Mouse (Mus musculus) cerebellum, postnatal 14 days (tissue): Measurements from ENCODE around the gene Ufc1.
"Not testable (repeated sequence)": the region's sequence is repeated elsewhere in the genome, so short reads cannot be mapped to it uniquely, and the experiment has no call there.

Experiments
- DNase-seq, 2 experiments: peaks; one replicate each; pipeline ENCODE4 v3.0.0; 2021; ENCODE audit warnings: mixed read lengths in 2 of 2

Gene Ufc1

DNA sequence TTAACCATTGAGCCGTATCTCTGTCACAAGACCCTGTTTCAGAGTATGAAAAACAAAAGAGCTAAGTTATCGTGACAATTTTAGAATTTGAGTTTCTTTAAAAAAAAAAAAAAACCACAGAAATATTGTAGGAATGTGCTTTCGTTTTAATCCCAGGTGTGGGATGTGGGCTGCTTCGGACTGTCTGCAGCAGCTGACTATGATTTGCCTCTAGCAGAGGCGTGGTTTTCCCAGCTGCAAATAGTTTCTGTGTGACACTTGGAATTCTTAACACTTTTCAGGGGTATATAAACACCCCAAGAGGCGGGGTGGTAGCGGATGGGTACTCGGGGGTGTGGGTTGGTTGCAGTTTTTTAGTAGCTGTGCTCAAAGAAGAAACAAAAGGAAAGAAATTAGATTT is 49.5 kb downstream of the Ufc1 start:
- no peak for DNase-seq

DNA sequence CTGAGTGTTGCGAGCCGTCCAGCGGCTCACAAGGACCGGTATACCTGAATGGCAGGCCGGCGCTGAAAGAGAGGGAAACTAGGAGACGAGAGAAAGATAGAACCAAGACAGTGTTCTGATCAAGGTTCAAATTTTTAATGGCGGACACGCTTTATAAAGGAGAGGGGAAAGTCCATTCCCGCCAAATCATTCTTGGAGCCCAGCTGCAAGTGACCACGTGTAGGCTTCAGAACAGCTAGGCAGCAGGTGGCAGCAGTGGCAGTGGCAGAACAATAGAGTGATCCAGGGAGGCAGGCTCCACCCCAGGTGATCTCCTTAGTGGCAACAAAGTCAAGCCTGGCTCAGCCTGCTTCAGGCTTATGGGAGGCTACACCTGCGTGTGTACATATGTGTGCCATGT is 52.9 kb downstream of the Ufc1 start:
- DNase-seq = not testable (repeated sequence)

DNA sequence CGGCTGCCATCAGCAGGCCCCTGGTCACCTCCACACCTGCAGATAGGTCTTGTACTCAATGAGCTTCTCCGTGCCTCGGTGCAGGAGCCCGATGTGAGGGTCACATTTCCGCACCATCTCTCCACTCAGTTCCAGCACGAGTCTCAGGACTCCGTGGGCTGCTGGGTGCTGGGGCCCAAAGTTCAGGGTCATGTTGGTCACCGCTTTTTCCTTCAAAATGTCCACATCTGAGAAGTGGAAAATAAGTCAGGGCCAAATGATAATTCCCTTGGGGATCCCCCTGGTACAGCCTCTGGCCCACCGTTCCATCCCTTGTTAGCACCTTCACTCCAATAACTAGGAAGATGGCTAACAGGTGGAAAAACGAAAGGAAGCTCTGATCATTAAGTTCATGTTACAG is 53.9 kb downstream of the Ufc1 start:
- DNase-seq = no peak

DNA sequence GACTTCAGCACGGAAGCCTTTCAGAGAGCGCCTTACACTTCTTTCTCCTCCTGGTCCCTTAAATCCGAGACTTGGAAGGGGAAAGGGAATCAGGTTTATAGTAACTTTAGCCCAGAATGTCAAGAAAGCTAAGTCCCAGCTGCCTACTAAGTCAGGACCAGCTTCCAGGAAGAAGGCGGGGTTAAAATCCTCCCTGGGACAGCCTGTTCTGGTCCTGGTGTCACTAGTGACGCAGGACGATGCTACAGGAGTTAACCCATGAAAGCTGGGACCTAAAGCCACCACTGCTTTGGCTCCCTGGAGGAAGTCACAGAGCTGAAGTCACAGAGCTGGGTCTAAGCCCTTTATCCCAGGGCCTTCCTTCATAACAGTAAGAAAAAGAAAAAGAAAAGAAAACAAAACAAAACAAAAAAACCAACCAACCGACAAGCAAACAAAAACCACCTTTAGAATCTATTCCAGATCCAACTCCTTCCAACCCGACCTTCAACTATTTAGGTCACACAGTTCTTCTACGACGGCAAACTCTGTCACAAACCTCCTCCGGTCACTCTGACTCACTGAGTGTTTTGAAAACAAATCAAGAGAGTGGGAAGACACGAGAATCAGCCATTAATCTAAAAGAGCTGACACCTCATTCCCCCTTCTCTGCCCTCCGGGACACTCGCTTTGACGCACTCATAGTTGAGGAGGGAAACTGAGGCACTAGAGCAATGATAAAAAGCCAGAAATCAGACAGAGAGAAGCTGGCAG is 54.7 kb downstream of the Ufc1 start:
- DNase-seq = no peak
